Mouse (Mus musculus) layer of hippocampus, postnatal 14 days (tissue): ENCODE data around the gene Scn11a. TPM values are rescaled to one million over a fixed set of nuclear protein-coding genes. Genes with fewer than 3 reads are reported as not detected.

Experiments
- DNase-seq, 2 experiments: peaks; one replicate each; pipeline ENCODE4 v3.0.0; 2021 to 2022; ENCODE audit warnings: low spot score in 2 of 2, mixed read lengths in 1 of 2
- total RNA-seq, 2 experiments: library from RNA; stranded (reverse); gene quantifications; 2 replicates each; pipeline ENCODE4 v1.2.3; 2021

The Scn11a gene
- total RNA-seq, 2 experiments from 2014 or later: 0.05 to 0.07 TPM

GRCm38 (mm10) chr9:119796791-119797190 lies 28.5 kb downstream of the Scn11a start:
- peak in 1 of 2 experiments; percentile 6 for DNase-seq

DNA sequence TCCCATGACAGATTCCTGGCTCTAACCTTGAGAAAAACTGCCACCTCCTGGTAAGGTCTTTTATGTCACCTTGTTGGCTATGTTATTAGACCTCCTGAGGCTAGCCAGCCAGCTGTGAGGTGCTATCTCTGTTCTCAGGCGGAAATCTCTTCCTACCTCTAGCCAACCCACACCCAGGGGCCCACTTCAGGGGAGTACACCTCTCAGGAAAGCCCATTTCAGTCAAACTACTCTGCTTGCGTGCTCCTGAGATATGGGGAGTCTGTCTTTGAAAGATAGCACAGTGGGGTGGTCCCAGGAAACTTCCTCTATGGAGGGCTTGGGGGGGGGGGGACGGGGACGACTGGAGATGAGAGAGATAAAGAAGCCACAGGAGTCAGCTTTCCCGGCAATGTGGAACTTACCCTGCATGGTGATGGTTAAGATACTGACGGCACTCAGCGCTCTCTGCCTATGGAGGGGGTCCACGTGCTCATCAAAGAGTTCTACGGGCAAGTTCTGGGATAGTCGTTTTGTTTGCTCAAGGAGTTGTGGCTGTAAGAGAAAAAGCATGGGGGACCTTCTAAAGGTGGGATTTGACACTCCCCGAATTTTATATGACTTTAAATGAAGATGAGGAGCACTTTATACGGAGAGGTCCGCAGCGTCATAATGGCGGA lies 29.9 kb downstream of the Scn11a start:
- no peak for DNase-seq

GRCm38 (mm10) chr9:119794470-119794869 lies 30.8 kb downstream of the Scn11a start:
- DNase-seq: no peak

DNA sequence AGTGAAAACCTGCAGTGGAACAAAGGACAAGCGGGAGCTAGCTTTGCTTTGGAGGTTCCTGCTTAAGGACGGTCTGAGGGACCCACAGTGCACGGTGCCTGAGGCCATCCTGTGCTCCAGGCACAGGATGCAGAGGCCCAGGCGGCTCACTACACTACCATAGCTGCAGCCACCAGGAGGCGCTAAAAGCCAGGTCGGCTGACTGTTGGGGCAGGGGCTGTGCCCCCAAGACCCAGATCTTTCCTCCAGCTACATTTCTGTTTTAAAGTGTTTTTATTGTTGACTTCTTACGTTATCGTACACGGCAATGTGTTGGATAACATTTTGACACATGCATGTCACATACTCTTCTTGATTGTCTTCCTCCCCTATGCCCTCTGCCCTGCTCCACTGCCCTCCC lies 32.8 kb downstream of the Scn11a start:
- DNase-seq: no peak

GRCm38 (mm10) chr9:119780901-119781300 lies 44.4 kb downstream of the Scn11a start:
- DNase-seq: no peak

DNA sequence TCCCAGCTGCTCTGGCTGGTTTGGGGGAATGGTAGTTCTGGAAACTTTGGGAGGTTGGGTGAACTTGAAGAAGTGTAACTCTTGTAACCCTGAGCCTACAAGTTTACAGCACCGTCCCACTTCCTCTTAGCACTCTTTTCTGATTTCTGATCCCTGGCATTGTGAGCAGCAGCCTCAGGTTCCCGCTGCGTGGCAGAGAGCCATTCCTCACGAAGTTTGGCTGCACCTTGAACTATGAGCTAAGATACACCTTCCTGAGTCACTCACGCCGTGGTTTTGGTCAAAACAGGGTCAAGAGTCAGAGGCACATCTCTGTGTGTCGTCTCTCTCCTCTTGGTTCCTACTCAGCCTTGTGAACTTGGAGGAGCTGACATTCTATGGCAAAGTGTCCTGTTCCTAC lies 48.6 kb downstream of the Scn11a start:
- DNase-seq: no peak

DNA sequence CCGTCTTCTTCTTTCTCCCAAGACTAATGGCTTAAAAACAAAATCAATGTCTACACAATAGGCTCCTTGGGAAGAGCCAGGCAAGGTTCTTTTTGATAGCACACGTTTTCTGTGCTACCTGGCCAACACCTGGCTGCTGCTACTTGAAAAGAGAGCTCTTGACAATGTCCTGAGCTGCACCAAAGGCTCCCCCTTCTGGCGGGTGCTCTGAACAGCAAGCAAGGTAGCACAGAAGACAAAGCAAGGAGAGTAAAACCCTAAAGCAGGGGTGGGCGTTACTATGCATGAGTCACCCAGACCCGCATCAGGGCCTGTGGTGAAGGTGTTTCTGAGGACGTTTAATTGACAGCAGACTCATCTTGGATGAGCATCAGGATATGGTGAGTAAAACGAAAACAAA lies 56.7 kb downstream of the Scn11a start:
- no peak for DNase-seq

DNA sequence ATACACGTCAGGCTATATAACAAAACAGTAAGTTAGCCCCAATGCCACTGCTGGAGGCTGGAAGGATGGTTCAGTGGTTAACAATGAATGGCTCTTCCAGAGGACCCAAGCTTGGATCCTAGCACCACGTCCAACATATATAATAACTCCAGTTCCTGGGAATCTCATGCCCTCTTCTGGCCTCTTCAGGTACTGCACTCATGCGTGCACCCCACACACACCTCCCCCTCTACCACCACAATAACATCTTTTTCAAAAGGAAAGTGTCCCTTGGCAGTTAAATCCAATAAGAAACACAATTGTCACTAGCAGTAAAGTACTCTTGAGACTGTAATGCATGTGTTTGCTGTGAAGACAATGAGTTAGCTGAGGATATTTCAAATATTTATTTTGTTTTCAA lies 65.0 kb downstream of the Scn11a start:
- DNase-seq: no peak

- DNase-seq: no peak
Measured at GRCm38 (mm10) chr9:119759457-119759856, 65.8 kb downstream of the Scn11a start.

DNA sequence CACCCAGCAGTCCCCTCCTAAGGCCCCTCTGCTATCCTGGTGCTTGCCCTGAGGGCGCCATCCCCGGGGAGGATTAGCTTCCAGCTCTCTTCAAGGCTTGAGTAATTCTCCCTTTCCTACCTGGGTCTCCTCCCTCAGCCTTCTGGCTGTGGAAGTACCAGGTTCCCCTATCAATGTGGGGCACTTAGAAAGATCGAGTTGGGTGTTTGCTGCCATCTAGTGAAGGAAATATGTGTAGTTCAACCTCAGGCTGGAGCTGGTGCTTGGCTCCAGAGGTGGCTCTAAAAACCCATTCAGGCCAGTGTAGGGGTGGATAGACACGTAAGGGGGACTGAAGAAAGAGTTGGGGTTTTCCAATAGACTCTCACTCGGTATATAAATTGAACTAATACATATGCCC lies 73.7 kb downstream of the Scn11a start:
- peak; percentile 35 to 68 for DNase-seq

GRCm38 (mm10) chr9:119749112-119749511 lies 76.1 kb downstream of the Scn11a start:
- no peak for DNase-seq

GRCm38 (mm10) chr9:119743900-119744299 lies 81.4 kb downstream of the Scn11a start:
- no peak for DNase-seq

- no peak for DNase-seq
Measured at GRCm38 (mm10) chr9:119743312-119743711, 81.9 kb downstream of the Scn11a start.

DNA sequence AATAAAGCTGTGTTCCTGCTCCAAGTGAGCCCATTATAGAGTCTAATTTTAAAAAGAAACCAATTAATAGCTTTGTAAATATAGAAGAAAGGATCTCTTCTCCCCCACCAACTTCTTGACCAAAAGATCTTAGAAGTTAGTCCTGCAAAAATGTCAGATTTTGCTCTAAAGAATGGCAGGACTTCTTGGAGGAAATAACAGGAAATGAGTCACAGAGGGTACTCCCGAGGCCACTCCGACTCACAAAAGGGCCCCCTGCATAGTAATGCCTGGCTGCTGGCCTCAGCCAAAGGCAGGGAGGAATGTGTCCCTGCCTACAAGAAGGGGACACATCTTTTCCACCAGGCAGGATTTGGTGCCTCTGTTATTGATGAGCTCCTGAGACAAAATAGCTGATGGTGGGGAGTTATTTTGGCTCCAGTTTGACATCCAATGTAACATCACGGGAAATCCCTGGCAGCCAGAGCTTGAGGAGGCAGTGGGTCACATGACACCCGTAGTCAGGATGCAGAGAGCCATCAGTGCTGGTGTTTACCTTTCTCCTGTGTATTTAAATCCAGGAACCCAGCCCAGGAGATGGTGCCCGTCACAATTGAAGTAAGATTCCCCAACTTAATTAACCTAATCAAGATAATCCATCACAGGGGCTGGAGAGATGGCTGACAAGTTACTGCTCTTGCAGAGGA lies 84.0 kb downstream of the Scn11a start:
- DNase-seq: no peak

DNA sequence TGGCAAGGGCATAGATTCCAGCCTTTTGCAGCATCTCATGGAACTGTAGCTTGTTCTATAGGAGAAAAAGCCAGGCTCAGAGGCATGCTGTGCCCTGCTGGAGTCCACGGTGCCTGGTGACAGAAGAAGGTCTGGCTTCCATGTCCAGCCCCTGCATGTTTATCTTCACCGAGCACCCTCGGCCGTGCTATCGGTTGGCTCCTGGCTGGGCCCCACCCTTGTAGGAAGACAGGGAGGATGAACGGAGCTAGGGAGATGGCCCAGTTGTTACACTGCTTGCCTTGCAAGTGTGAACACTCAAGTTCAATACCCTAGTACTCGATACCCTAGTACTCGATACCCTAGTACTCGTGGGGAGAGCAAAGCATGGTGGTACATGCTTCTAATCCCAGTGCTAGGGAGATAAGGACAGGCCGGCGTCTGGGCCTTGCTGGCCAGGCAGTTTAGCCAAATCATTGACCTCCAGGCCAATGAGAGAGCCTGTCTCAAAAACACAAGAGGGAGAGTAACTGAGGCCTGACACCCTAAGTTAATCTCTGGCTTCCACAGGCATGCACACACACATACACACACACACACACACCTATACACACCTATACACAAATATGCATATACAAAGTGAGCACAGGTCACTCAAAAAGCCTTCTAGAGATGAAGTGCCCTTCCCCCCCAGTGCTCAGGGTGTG lies 96.7 kb downstream of the Scn11a start:
- DNase-seq: no peak

DNA sequence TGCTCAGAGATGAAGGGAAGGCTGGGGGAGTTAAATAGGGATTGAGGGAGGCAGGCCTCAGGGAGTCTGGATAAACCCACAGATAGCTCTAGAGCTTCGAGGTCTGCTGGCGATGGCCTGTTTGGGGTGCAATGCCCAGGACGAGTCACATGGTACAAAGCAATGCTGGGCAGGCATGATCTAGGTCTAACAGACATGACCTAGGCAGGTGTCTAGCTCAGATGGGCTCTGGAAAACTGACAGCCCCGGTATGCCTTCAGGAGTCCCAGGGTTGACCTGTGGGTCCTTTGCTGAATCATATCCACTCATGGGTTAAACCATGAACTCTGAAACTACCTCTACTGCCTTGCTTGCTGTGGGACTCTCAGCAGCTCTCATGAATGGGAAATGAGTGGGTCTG lies 98.3 kb downstream of the Scn11a start:
- no peak for DNase-seq

DNA sequence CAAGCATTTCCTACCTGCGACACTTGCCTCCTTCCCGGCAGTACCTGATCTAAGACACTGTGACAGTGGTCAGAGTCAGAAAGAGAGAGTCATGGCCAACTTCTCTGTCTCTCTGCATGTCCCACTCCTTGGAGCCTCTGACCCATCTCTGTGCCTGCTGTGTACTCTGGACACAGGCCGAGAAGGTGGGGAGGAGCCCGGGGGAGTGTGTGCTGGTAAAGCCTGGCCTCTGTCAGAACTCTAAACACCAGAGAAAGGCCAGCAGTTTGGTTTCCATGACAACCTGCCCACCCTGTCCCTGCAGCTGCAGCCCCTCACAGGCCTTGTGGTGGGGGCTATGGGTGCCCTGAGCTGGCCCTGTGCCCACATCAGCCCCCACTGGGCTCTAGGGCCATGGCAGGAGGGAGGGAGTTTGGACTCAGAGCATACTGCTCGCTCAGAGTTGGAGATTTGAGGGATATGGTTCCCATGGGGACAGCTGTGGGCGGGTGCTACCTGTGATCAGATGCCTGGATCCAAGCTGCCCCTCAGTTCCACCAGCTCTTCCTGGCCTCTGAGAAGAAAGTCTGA lies 99.9 kb downstream of the Scn11a start:
- no peak for DNase-seq

- no peak for DNase-seq
Measured at GRCm38 (mm10) chr9:119719222-119719621, 106.0 kb downstream of the Scn11a start, which contains the start of gene Scn10a. Scn10a (minus strand) TSS chr9:119719322.

- DNase-seq: peak in 1 of 2 experiments; percentile 12
Measured at GRCm38 (mm10) chr9:119706700-119707099, 118.6 kb downstream of the Scn11a start.
